Mouse (Mus musculus): Measurements from ENCODE around the gene Cdcp2.

- TF ChIP-seq CTCF (conservative IDR thresholded peaks at IDR 0.05 in 1 of 2, IDR thresholded peaks at IDR 0.05 in 1 of 2; ENCODE audit: low read depth in 2 of 2, low read length in 2 of 2) = no peak
- TF ChIP-seq CHD1 (IDR thresholded peaks at IDR 0.05; ENCODE audit: low read depth, low read length) = no peak
These were observed 33.8 kb downstream of the Cdcp2 start for GRCm38 (mm10) chr4:107130534-107130933.
